Mouse (Mus musculus): Measurements from ENCODE around the gene Med18. TPM values are rescaled to one million over a fixed set of nuclear protein-coding genes. Genes with fewer than 3 reads are reported as not detected.
"Not testable (repeated sequence)": the region's sequence is repeated elsewhere in the genome, so short reads cannot be mapped to it uniquely, and the experiment has no call there.

The Med18 gene
- total RNA-seq, 2 experiments from 2014 or later: 2.6 to 4.3 TPM

DNA sequence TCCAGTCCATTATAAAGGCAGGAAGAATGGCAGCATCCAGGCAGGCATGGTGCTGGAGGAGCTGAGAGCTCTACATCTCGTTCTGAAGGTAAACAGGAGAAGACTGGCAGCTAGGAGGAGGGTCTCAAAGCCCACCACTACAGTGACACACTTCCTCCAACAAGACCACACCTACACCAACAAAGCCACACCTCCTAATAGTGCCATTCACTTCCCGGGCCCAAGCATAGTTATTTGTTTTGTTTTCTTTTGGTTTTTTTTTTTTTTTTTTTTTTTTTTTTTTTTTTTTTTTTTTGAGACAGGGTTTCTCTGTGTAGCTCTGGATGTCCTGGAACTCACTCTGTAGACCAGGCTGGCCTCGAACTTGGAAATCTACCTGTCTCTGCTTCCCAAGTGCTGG is 18.4 kb upstream of the Med18 start:
- not testable (repeated sequence) for DNase-seq

DNA sequence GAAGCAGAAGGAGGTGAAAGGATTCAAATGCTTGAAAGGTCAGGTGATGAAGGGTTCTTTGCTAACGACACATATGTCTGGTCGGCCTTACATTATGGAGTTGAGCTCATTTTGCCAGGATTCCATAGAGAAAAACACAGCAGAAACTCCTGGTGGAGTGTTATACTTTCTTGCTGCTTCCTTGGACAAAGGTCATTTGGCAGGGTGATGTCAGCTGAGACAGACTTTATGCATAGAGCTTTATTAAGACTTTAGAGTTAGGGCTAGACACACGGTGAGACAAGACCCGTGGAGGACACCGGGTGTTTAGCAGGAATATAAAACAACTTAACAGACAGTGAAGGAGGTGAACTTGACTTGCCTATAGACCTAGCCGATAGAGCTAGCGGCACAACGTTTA is 14.1 kb upstream of the Med18 start:
- DNase-seq: no peak

- DNase-seq: no peak
Measured at GRCm38 (mm10) chr4:132475895-132476878, 12.5 kb upstream of the Med18 start.

DNA sequence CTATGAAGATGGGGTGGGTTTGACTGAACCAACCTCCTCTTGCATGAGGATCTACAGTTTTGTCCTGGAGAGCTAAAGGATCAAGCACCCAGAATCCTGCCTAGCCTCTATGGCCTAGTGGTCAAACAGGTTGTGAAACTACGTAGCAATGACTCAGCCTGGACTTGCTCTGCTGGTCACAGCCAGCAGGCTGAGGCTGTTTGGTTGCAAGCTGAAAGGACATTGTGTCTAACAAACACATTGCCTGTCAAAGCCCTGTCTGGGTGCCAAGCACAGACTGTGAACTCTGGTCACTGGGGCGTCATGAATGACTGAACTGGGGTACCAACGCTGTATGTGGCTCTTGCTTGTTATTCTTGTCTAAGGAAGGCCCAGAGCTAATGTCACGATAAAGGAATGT is 10.9 kb upstream of the Med18 start:
- DNase-seq: no peak

DNA sequence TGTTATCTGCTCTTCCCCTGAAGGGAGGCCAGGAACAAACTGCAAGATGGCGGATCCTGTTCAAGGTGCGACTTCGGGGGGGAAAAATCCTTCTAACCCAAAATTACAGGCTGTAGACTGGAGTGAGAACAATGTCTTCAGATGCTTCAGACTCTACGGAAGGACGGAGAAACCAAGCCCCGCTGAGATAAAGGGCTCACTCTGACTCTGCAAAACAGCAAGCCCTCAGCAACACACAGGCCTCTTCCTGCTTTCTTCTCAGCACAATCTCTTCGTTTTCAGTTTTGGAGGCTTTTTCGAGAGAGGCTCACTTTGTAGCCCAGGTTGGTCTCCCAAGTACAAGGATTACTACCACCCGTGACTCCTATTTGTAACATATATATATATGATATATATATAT is 9.7 kb upstream of the Med18 start:
- DNase-seq: no peak

GRCm38 (mm10) chr4:132469873-132470272 is 6.2 kb upstream of the Med18 start:
- no peak for DNase-seq

DNA sequence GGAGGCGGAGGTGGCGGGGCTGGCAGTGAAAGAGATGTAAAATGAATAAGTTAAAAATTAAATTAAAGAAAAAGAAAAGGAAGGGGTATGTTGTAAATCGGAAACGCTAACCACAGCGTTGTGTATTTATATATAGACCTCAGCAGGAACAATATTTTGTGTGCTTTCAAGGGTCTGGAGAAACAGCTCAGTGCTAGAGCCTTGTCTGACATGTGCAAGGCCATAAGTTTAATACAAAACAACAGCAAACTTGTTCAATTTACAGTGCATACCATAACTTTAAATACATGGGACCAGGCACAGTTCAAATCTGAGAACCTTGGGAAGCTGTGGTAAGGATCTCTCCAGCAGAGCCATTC is 513 bp upstream of the Med18 start:
- no peak for DNase-seq

DNA sequence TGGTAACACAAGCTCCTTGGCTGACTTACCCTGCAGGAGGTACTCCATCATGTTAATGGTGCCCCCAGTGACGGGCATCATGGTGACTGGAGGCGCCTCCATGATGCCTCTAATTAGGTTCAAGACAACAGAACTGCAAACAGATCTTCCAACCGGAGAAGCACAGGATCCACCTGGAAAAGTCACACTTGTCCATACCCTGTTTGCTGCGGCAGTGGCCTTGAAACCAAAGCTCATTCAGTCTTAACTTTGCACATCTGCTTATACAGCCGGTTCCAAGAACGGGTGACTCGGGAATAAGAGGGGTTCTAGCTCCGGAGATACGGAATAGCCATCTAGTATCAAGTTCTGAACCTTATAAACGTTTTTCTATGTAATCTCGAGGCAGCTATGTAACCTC is 885 bp downstream of the Med18 start:
- no peak for DNase-seq

- no peak for DNase-seq
Measured at GRCm38 (mm10) chr4:132460225-132460624, 3.5 kb downstream of the Med18 start.

- no peak for DNase-seq
Measured at GRCm38 (mm10) chr4:132455561-132455960, 8.2 kb downstream of the Med18 start.

GRCm38 (mm10) chr4:132455146-132455545 is 8.6 kb downstream of the Med18 start:
- DNase-seq: no peak

DNA sequence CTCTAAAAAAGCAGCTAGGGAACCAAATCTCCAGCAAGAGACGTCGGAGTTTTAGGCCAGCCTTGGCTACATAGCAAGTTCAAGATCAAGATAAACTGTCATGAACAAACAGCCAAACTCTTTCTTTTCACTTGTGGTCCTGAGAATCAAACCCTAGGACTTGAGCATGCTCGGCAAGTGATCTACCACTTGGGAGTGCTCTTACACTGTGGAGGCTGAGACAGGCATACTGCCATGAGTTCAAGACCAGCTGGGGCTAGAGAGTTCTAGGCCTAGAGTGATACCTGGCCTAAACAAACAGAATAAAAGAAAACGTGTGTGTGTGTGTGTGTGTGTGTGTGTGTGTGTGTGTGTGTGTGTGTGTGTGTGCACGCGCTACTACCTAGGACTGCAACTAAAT is 9.5 kb downstream of the Med18 start:
- no peak for DNase-seq

DNA sequence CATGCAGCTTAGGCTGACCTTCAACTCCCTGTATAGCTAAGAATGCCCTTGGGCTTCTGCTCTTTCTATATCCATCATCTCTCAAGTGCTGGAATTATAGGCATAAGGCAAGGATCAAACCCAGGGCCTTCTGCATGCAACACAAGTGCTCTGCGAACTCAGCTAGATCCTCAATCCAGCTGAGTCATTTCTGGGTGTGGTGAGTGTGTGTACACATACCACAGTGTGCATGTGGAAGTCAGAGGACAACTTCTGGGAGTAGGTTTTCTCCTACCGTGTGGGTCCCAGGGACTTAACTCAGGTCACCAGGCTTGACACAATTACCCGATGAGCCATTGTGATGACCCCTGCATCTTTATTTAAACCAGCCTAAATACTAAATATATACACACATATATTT is 13.9 kb downstream of the Med18 start:
- DNase-seq: no peak

DNA sequence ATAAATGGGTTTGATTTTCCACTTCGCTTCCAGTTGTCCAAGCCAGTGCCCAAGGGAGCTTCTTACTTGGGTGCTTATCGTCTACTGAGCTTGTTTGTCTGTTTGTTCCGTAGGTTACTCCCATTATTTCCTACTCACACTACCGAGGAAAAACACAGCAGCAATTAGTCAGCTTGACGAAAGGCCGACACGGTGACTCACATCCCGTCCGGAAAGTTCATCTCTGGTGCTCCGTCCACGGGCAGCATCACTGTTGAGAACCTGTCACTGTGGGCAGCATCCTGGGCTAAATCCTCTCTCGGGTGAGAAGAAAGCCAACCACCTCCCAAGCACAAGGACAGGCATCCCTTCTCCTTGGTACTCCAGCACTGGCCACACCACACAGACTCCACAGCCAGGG is 17.6 kb downstream of the Med18 start:
- DNase-seq: no peak

- DNase-seq: no peak
Measured at GRCm38 (mm10) chr4:132444516-132444915, 19.2 kb downstream of the Med18 start.

DNA sequence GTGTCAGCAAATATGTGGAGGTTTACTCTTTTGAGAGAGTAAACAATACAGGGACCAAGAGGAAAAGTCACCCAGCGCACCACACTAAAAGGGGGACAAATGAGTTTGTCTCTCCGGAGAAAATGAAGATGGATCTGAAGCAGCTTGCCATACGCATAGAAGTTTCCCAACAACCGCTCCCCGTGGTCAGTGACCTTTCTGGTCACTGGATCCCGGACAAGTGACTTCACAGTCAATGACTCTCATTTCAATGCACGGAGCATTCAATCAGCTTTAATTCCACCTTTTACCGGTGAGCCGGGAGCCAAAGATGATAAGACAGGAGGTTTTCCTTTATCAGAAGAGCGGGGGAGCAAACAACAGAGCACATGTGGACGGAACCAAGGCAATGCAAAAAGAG is 25.9 kb downstream of the Med18 start:
- DNase-seq: no peak

DNA sequence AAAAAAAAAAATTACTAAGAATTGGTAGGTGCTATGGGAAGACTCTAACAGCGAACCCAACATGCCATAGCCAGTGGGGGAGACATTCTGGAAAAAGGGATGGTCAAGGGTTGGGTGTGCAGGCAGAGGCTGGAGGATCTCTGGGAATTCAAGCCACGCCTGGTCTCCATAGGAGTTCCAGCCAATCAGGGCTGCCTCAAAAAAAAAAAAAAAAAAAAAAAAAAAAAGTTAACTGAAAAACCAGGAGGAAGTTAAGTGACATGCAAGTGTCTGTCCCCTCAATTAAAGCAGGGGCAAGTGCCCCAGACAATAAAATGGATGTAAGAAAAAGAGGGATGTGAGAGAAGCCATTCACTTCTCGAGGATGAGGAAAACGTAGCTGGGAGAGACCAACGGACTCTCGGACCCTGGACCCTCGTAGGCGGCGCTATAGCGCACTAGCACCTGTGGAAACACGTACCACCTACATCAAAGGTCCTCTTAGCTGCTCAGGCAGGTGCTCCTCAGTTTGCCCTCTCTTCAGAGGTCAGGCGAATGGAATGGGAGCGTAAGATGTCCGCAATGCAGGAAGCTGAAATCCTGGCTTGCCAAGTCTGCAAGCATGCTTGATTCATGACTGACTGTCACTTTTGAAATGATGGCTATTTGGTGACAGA is 30.9 kb downstream of the Med18 start:
- DNase-seq: no peak

- no peak for DNase-seq
Measured at GRCm38 (mm10) chr4:132428022-132428542, 35.6 kb downstream of the Med18 start.

DNA sequence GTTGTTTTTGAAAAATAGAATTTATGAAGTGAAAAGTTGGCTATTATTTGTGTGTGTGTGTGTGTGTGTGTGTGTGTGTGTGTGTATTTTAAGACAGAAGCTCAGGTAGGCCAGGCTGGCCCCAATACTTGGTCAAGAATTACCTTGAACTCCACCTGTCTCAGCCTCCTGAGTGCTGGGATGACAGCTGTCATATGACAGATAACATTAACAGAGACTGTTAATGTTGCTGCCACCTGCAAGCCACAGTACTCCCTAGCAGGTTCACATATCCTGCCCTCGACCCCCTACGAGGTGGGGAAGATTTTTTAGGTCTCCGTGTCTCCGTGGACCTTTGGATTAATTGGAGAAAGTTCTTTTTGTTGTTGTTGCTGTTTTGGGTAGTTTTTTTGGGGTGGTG is 36.2 kb downstream of the Med18 start:
- DNase-seq: no peak

DNA sequence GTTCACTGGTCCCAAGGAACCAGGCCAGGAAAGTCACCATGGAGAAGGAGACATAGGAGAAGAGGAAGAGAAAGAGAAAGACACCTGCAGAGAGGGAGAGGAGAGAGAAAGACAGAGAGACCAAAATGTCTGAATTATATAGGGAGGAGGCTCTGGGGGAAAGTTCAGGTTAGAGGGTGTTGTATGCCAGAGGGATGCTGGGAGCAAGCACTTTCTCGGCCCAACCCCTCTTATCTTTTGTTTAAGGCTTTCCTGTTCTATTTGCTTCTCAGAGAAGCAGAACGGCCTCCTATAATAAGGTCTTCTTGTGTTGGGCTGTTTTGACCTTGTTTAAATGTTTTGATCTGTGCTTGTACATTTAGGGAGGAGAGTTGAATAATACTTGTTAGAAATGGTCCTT is 37.7 kb downstream of the Med18 start:
- no peak for DNase-seq

GRCm38 (mm10) chr4:132424765-132425164 is 39.0 kb downstream of the Med18 start:
- no peak for DNase-seq

DNA sequence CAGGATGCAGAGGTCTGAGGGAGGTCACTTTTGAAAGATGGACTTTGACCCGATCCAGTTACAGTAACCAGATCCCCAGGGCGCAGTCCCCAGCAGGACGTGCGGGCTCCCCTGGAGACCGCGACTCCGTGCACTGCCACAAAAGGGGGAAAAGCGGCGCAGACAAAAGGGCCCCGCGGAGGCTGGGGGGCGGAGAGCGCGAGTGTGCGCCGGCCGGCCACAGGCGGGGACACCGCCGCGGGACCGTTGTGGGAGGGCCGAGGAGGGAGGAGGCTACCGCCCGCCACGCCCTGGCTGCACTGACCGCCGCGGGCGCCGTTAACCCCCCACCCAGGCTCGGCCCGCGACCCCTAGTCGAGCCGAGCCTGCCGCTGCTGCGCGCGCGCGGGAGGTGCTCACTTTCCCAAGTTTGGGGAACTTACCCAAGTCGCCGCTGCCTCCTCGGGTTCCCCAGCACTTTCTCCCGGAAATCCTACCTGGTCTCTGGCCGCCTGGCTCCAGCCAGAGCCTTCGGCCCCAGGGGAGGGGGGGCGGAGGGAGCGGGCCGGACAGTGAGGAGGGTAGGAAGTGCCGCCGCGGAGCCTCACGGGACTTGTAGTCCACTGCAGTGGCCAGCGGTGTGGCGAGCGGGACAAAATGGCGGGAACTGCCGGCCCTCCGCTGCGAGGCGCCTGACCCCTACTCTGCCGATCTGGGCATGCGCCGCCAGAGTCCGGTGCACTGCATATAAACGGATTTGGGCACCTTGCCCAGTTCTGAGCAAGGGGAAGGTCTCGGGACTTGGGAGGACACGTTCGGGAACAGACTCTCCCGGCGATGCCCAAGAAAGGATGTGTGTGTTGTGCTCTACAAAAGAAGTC is 41.6 kb downstream of the Med18 start, which contains the start of gene Phactr4:
Phactr4 (minus strand) TSS at position 567 of the 860 bp plus-strand sequence.
- peak; percentile 98 for DNase-seq

Data from gastrocnemius, postnatal 25 days (tissue).